8 mouse cellular contexts compared by ENCODE assay signal in genomic region chr12:91849045-91849467, GRCm38 (mm10). TPM values are rescaled to one million over a fixed set of nuclear protein-coding genes. Genes with fewer than 3 reads are reported as not detected.
DNase-seq lines count a peak whose midpoint lies in the region; ATAC-seq and TF ChIP-seq lines count a peak whose summit lies in the region.

Gene Sel1l (minus strand): TSS chr12:91849157.

- H3K9ac ChIP-seq in hindbrain, postnatal 0 days (replicated peaks; ENCODE audit: low read length): peak within 1 kb of the TSS; percentile 87

- under 1% methylated on average over 25 of the region's 35 CpGs for WGBS in hindbrain, postnatal 0 days

- 0 out of 2 replicates have a peak, but pooled peaks cover 4% of the 10 kb centered on the region for H3K4me1 ChIP-seq in hindbrain, postnatal 0 days (ENCODE audit: insufficient read depth, low read length)

- H3K27me3 ChIP-seq in hindbrain, postnatal 0 days (ENCODE audit: insufficient read depth, low read length): no peaks in the 10 kb centered on the region

- H3K4me3 ChIP-seq in gastrocnemius, adult 2 months: peak within 1 kb of the TSS; percentile 72
- H3K4me3 ChIP-seq in hindbrain, postnatal 0 days (ENCODE audit: low read length): peak within 1 kb of the TSS; percentile 89
- peak within 1 kb of the TSS; percentile 61 for H3K4me3 ChIP-seq in left cerebral cortex, adult 2 months

- intact Hi-C loops in gastrocnemius, adult 2 months (cut with DNase I): no loop called here
- intact Hi-C loops in left cerebral cortex, adult 2 months (cut with DNase I): loop anchor here (2.0 kb wide), 1 partner anchor 258 kb away; the partner anchor contains the start of gene Gtf2a1

- H3K9me3 ChIP-seq in hindbrain, postnatal 0 days (ENCODE audit: low read length): no peaks in the 10 kb centered on the region

- peak; percentile 98 for ATAC-seq in common myeloid progenitor, adult 5-6 weeks (replicated peaks; ENCODE audit: low read depth, poor library complexity, severe bottlenecking)
- ATAC-seq in hindbrain, postnatal 0 days: peak; percentile 100
- ATAC-seq in megakaryocyte, adult 5-6 weeks (ENCODE audit: poor library complexity, severe bottlenecking): peak; percentile 97

- H3K4me2 ChIP-seq in hindbrain, postnatal 0 days (ENCODE audit: low read depth, low read length): peak within 1 kb of the TSS; percentile 91

- no peak for TF ChIP-seq CTCF in gastrocnemius, adult 2 months (IDR thresholded peaks at IDR 0.05)
- TF ChIP-seq CTCF in hindbrain, postnatal 0 days (IDR thresholded peaks at IDR 0.05; ENCODE audit: low read depth): no peak
- TF ChIP-seq CTCF in left cerebral cortex, adult 2 months (IDR thresholded peaks at IDR 0.05): no peak; the same call in 1 of the 2 replicates

- peak; percentile 99 for DNase-seq in ZHBTc4 (ENCODE audit: low read depth, low spot score)
- peak; percentile 98 for DNase-seq in gastrocnemius, adult 2 months
- DNase-seq in hindbrain, postnatal 0 days (ENCODE audit: low spot score): peak; percentile 99
- DNase-seq in left cerebral cortex, adult 2 months (ENCODE audit: extremely low spot score in 1 of 2, low spot score in 2 of 2): peak; percentile 94 to 97
- peak; percentile 98 to 99 for DNase-seq in right cerebral cortex, adult 2 months (ENCODE audit: low spot score in 2 of 2)
- DNase-seq in urinary bladder, postnatal 14 days (ENCODE audit: low spot score): peak; percentile 98

- peak within 1 kb of the TSS; percentile 91 for H3K27ac ChIP-seq in gastrocnemius, adult 2 months
- peak within 1 kb of the TSS; percentile 85 for H3K27ac ChIP-seq in hindbrain, postnatal 0 days
- H3K27ac ChIP-seq in left cerebral cortex, adult 2 months: peak within 1 kb of the TSS; percentile 88

- no peaks in the 10 kb centered on the region for H3K36me3 ChIP-seq in hindbrain, postnatal 0 days (ENCODE audit: insufficient read depth, low read length)

RNA-seq across cellular contexts. Expression of gene Sel1l, which starts in this region (rescaled TPM):
- 48.1 and 67.9 TPM in 2 replicates for total RNA-seq in common myeloid progenitor, adult 5-6 weeks (2017)
- total RNA-seq in gastrocnemius, adult 2 months (2021): 10 to 100 TPM; 40.8 to 53.3 TPM
- total RNA-seq in hindbrain, postnatal 0 days (2014; rRNA removed): 53.6 and 58.6 TPM in 2 replicates
- 87.4 and 88.7 TPM in 2 replicates for polyA plus RNA-seq in hindbrain, postnatal 0 days (2015; fragmentation: Nextera tagmentation; extraction: Ambion mirVana)
- total RNA-seq in left cerebral cortex, adult 2 months (2021): 100 to 1,000 TPM; 158 to 172 TPM
- 66.3 TPM in 2 replicates for total RNA-seq in megakaryocyte, adult 5-6 weeks (2015)
- total RNA-seq in megakaryocyte, adult 5-6 weeks (2017): 64.8 and 73.3 TPM in 2 replicates

Comparison
In these comparisons a context has a peak if more than half of its experiments do, and no peak if none do; other contexts are left out.
1. Peak in every context shown above with its lines: DNase-seq, ATAC-seq, H3K4me3 ChIP-seq and H3K27ac ChIP-seq.